Mouse (Mus musculus) neural tube, embryonic 13.5 days (tissue): Measurements from ENCODE around the gene St3gal3. TPM values are rescaled to one million over a fixed set of nuclear protein-coding genes. Genes with fewer than 3 reads are reported as not detected.

Experiments used
- ATAC-seq: fragments of 200-750 bp; cut with Nextera tagmentation; 2 replicates; pipeline ENCODE4 v1.8.0; 2017; ENCODE audit warnings: low read depth, mild to moderate bottlenecking, moderate TSS enrichment, moderate library complexity
- H3K27ac ChIP-seq: fragments of 300-500 bp; sonication (generic); replicated peaks from 2 replicates; pipeline ENCODE4 v1.5.1; 2015; ENCODE audit warnings: moderate library complexity, mild to moderate bottlenecking, inconsistent platforms
- H3K27me3 ChIP-seq: fragments of 300-500 bp; sonication (generic); 2 replicates; pipeline ENCODE4 v1.6.1; 2015; ENCODE audit warnings: mild to moderate bottlenecking, inconsistent platforms
- H3K36me3 ChIP-seq: fragments of 300-500 bp; sonication (generic); 2 replicates; pipeline ENCODE4 v1.6.1; 2015; ENCODE audit warnings: mild to moderate bottlenecking, inconsistent platforms
- H3K4me1 ChIP-seq: fragments of 300-500 bp; sonication (generic); replicated peaks from 2 replicates; pipeline ENCODE4 v1.6.1; 2015; ENCODE audit warnings: inconsistent platforms
- H3K4me2 ChIP-seq: fragments of 300-500 bp; sonication (generic); 2 replicates; pipeline ENCODE4 v1.6.1; 2015; ENCODE audit warnings: inconsistent platforms, mild to moderate bottlenecking, moderate library complexity
- H3K4me3 ChIP-seq: fragments of 300-500 bp; sonication (generic); 2 replicates; pipeline ENCODE4 v1.5.1; 2015; ENCODE audit warnings: mild to moderate bottlenecking, inconsistent platforms
- H3K9ac ChIP-seq: fragments of 300-500 bp; sonication (generic); 2 replicates; pipeline ENCODE4 v1.6.1; 2015; ENCODE audit warnings: moderate library complexity, mild to moderate bottlenecking, inconsistent platforms
- H3K9me3 ChIP-seq: fragments of 300-500 bp; sonication (generic); 2 replicates; pipeline ENCODE4 v1.6.1; 2016; ENCODE audit warnings: inconsistent platforms
- WGBS: fragments of 180-500 bp; shearing (Covaris S2); methylation state at CpG from one replicate; pipeline ENCODE4 v1.1.7; 2015; 5-methylcytosine and 5-hydroxymethylcytosine counted together
- polyA plus RNA-seq: library from polyadenylated mRNA; unstranded; fragments of >200 nt; fragmentation: Nextera tagmentation; extraction: Ambion mirVana; gene quantifications from 2 replicates; pipeline ENCODE4 v1.2.1, GENCODE M21; 2015

Gene St3gal3
- polyA plus RNA-seq, 1 experiment from 2014 or later: 12.2 TPM

DNA sequence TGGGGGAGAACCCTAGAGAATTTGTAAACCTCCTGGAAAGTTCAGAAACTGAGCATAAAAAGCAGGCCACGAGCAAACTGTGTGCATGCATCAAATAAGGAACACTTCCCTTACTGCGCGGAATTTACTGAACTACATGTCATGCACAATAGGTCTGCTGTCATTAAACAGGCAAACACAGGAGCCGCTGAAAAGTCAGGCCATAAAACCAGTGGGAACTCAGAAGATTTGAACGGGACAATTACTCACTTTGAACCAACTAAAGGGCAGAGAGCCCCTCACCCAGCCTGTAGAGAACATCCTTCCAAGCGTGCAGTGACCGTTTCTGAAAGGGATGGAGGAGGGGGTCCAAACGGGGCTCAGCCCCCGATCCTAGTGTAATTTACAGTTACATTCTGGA lies 93.6 kb downstream of the St3gal3 start:
- no peak for ATAC-seq
- H3K4me2 ChIP-seq: no peak overlapping the region
- WGBS: 11% methylated on average over 9 of the region's 9 CpGs

DNA sequence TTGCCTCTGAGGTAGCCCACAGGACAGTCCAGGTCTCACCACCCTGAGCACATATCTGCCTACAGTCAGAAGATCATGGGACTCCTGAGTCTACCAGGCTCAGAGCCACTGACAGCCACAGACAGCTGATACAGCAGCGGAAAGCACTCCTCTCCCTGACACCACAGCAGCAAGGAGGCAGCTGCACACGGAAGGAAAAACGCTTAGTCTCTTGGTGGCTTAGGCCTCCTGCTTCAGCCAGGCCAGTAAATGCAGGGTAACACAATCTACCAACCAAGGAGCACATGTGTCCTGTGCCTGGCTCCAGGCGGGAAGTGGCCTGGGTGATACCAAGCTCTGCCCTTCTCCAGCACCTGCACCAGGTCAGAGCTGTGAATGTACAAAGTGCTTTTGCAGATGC lies 94.1 kb downstream of the St3gal3 start:
- Histone ChIP-seq H3K9ac (no peak overlapping the region; the same call in 1 of the 2 replicates), H3K27ac (no peak overlapping the region), H3K4me2 (no peak overlapping the region), H3K27me3 (no peaks in the 10 kb centered on the region), H3K4me3 (no peak overlapping the region), H3K9me3 (no peaks in the 10 kb centered on the region), H3K4me1 (peaks cover 36% of the 10 kb centered on the region), H3K36me3 (no peaks in the 10 kb centered on the region)
- 15% methylated on average over 4 of the region's 4 CpGs for WGBS
- ATAC-seq: no peak

More for the DNA sequence above, 93.6 kb downstream of the St3gal3 start:
- H3K27me3 ChIP-seq: no peaks in the 10 kb centered on the region
- H3K9ac ChIP-seq: no peak overlapping the region
- no peaks in the 10 kb centered on the region for H3K36me3 ChIP-seq
- no peaks in the 10 kb centered on the region for H3K9me3 ChIP-seq
- no peak overlapping the region for H3K4me3 ChIP-seq
- no peak overlapping the region for H3K27ac ChIP-seq
- H3K4me1 ChIP-seq: peaks cover 36% of the 10 kb centered on the region

DNA sequence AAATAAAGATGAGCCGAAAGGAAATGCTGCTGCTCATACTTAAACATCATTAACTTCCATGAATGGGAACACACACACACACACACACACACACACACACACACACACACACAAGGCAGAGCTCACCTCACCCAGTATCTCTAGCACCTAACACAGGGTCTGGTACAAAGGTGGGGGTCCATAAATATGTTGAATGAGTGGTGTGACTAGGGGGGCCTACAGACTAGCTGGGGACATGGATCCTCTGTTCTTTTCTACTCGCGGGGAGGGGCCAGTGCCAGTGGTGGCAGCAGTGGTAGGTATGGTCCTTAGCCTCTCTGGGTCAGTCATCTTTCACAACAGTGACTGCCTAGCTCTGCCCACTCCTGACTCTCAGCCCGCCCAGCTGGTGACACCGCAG lies 94.8 kb downstream of the St3gal3 start:
- Histone ChIP-seq H3K9ac (no peak overlapping the region), H3K4me3 (no peak overlapping the region), H3K4me2 (no peak overlapping the region), H3K27ac (no peak overlapping the region), H3K27me3 (no peaks in the 10 kb centered on the region), H3K4me1 (peaks cover 31% of the 10 kb centered on the region), H3K36me3 (no peaks in the 10 kb centered on the region), H3K9me3 (no peaks in the 10 kb centered on the region)
- ATAC-seq: 0 out of 2 replicates have a peak, but pooled peaks have one; percentile 41
- WGBS: 71% methylated on average over 5 of the region's 5 CpGs

DNA sequence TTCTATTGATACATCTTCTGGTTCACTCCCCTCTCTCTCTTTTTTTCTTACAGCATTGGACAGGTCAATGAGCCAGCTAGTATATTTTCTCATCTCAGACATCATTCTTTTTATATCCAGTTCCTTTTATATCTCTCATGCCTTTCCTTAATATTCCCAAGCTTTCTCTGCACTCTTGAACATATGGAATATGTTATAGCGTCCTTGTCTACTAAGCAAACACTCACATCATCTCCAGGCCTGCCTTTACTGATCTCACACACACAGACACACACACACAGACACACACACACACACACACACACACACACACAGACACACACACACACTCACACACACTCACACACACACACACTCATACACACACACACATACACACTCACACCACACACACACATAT lies 96.7 kb downstream of the St3gal3 start:
- Histone ChIP-seq H3K36me3 (no peaks in the 10 kb centered on the region), H3K4me2 (no peak overlapping the region), H3K9ac (0 out of 2 replicates have a peak overlapping the region, but pooled peaks have one; percentile 48), H3K4me3 (no peak overlapping the region), H3K4me1 (peaks cover 29% of the 10 kb centered on the region), H3K27ac (no peak overlapping the region), H3K27me3 (no peaks in the 10 kb centered on the region), H3K9me3 (no peaks in the 10 kb centered on the region)
- no peak for ATAC-seq
- WGBS: 43% methylated on average over 1 of the region's 1 CpGs

DNA sequence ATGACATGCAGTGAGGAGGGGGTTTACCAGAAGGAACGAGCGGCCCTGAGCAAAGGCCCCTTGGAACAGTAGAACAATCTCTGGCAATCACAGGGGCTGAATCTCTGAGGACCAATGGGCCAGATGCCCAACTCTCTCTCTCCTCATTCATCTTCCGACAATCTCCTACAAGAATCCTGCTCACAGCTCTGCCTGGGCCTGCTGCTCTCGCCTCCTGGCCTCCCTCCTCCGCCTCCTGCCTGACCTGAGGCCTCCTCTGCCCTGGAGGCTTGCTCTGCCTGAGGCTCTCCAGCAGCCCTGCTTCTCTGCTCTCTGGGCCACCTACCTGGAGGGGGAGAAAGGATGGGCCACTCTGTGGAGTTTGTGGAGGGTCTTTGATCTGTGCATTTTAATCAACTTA lies 97.3 kb downstream of the St3gal3 start:
- Histone ChIP-seq H3K36me3 (no peaks in the 10 kb centered on the region), H3K27me3 (no peaks in the 10 kb centered on the region), H3K27ac (peak overlapping the region; percentile 35; the same call in 1 of the 2 replicates), H3K4me1 (peaks cover 29% of the 10 kb centered on the region), H3K4me2 (no peak overlapping the region), H3K9ac (peak overlapping the region; percentile 48; the same call in 1 of the 2 replicates), H3K4me3 (no peak overlapping the region), H3K9me3 (no peaks in the 10 kb centered on the region)
- 28% methylated on average over 5 of the region's 5 CpGs for WGBS
- 0 out of 2 replicates have a peak, but pooled peaks have one; percentile 34 for ATAC-seq

DNA sequence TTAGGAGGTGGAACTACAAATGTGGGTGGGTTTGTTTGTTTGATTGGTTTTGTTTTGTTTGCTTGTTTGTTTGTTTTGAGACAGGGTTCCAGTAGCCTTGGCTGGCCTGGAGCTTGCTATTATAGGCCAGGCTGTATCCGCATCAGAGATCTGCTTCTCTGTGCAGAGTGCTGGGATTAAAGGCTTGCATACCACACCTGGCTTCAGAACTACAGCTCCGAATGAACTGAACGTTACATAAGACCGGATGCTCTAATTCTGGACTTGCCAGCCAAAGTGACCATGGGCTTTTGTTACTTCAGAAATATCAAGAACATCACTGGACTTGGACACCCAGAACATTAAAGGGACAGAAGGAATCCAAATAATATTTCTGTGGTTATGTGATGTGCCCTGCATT lies 98.2 kb downstream of the St3gal3 start:
- WGBS: 93% methylated on average over 4 of the region's 4 CpGs
- no peak overlapping the region for H3K27ac ChIP-seq

DNA sequence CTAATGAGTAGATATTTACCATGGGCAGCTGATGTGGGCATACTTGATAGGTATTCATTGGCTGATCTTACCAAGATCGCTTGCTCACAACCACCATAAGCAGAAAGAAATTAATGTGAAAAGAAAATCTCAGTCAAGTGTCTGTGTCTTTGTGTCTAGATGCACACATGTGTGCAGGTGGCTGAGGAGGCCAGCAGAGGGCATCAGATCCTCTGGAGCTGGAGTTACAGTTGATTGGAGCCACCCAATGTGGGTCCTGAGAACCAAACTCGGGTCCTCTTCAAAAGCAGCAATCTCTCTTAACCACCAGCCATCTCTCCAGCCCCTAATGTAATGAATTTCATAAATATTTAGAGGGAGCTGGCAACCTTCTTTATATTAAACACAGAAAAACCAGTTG lies 99.6 kb downstream of the St3gal3 start:
- H3K9ac ChIP-seq: no peak overlapping the region
- H3K36me3 ChIP-seq: no peaks in the 10 kb centered on the region
- WGBS: 94% methylated on average over 2 of the region's 2 CpGs
- ATAC-seq: no peak
- peaks cover 20% of the 10 kb centered on the region for H3K4me1 ChIP-seq
- no peak overlapping the region for H3K27ac ChIP-seq
- H3K4me3 ChIP-seq: no peak overlapping the region
- no peaks in the 10 kb centered on the region for H3K27me3 ChIP-seq
- H3K9me3 ChIP-seq: no peaks in the 10 kb centered on the region
- H3K4me2 ChIP-seq: no peak overlapping the region

More for the DNA sequence above, 98.2 kb downstream of the St3gal3 start:
- no peak for ATAC-seq
- no peaks in the 10 kb centered on the region for H3K9me3 ChIP-seq
- no peak overlapping the region for H3K4me3 ChIP-seq
- no peak overlapping the region for H3K9ac ChIP-seq
- no peak overlapping the region for H3K4me2 ChIP-seq
- H3K27me3 ChIP-seq: no peaks in the 10 kb centered on the region
- H3K4me1 ChIP-seq: peaks cover 26% of the 10 kb centered on the region
- no peaks in the 10 kb centered on the region for H3K36me3 ChIP-seq

DNA sequence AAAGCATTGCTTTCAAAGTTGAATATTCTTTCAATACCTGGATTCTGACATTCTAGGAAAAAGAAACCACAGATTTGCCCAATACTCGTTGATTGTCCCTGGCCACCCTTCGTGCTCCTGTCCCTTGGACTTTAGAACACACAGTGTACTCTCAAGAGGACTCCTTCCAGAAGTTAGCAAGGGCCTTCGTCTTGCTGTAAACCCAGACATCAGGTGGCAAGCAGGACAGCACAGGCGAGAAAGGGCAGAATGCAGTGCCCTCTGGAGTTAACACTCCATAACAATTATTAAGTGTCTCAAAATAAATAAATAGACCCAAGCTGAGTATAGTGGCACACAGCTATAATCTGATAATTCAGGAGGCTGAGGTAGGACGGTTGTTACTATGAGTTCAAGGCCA lies 101.7 kb downstream of the St3gal3 start:
- no peaks in the 10 kb centered on the region for H3K36me3 ChIP-seq
- no peak overlapping the region for H3K4me3 ChIP-seq
- no peak for ATAC-seq
- peaks cover 22% of the 10 kb centered on the region for H3K4me1 ChIP-seq
- no peak overlapping the region for H3K9ac ChIP-seq
- no peaks in the 10 kb centered on the region for H3K9me3 ChIP-seq
- H3K27me3 ChIP-seq: no peaks in the 10 kb centered on the region
- WGBS: 85% methylated on average over 5 of the region's 5 CpGs
- H3K27ac ChIP-seq: no peak overlapping the region
- H3K4me2 ChIP-seq: no peak overlapping the region

DNA sequence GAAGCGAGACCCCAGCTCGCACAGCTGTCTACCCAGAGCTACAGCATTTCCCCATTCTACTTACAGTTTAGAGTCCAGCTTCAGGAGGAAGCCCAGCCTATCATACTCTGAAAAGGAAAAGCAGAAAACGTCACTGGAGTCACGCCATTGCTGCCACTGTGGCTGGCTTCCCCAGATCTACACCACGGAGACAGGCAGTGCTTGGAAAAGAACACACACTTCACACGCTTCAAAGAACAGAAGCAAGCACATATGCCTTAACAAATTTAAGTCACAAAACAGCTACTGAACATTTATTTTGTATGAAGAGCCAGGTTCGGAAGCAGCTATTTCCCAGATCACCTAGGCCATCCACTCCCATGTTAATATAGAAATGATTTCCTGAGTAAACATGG lies 102.9 kb downstream of the St3gal3 start:
- H3K4me2 ChIP-seq: no peak overlapping the region
- H3K4me1 ChIP-seq: peaks cover 14% of the 10 kb centered on the region
- H3K9ac ChIP-seq: no peak overlapping the region
- H3K27ac ChIP-seq: no peak overlapping the region
- H3K27me3 ChIP-seq: no peaks in the 10 kb centered on the region
- H3K36me3 ChIP-seq: no peaks in the 10 kb centered on the region
- no peak overlapping the region for H3K4me3 ChIP-seq
- no peaks in the 10 kb centered on the region for H3K9me3 ChIP-seq
- no peak for ATAC-seq
- WGBS: 87% methylated on average over 7 of the region's 7 CpGs

DNA sequence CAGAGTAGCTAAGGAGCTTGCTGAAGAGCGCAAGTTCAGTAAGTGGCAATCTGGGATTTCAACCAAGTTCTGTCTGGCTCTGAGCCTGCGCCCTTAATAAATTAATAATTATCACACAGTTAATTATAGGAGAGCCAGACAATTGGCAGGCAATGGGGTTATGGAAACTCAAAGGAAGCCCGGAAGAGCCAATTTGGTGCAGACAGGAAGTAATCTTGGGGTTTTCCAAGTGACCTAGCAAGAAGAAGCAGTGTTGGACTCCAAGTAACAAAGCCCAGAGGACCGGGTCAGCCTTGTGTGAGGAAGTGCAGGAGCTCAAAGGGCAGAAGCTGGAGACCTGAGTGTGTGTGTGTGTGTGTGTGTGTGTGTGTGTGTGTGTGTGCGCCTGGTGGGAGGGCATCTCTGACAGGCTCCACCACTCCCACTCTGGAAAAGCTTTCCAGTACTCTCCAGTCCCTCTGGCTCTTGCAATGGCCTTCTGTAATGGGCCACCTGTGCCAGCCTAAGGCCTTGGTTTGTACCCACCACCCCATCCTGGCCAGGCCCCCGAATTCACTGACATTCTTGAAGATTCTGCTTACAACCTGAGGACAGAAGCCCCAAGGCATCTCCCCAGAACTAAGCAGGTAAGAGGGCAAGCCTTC lies 103.5 kb downstream of the St3gal3 start:
- H3K9ac ChIP-seq: no peak overlapping the region
- no peak overlapping the region for H3K4me2 ChIP-seq
- no peaks in the 10 kb centered on the region for H3K27me3 ChIP-seq
- no peak overlapping the region for H3K4me3 ChIP-seq
- 73% methylated on average over 5 of the region's 6 CpGs for WGBS
- peaks cover 14% of the 10 kb centered on the region for H3K4me1 ChIP-seq
- no peak overlapping the region for H3K27ac ChIP-seq
- no peaks in the 10 kb centered on the region for H3K9me3 ChIP-seq
- H3K36me3 ChIP-seq: no peaks in the 10 kb centered on the region
- no peak for ATAC-seq

DNA sequence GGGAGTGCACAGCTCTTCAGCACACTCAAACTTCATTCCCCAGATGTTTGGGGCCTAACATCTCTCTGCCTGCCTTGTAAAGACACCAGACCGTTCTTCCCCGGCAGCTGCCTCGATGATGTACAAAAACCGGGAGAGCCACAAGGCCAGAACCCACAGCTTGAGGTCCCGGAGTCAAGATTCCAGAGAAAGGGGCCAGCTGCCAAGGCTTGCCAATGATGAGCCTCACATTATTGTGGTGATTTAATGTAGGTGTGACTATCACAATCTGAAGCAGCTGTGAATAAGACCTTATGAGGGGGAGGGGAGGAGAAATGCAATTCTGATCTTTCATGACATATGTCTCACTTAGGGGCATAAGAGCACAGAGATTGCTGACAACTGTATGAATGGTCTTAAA lies 104.4 kb downstream of the St3gal3 start:
- no peak for ATAC-seq

DNA sequence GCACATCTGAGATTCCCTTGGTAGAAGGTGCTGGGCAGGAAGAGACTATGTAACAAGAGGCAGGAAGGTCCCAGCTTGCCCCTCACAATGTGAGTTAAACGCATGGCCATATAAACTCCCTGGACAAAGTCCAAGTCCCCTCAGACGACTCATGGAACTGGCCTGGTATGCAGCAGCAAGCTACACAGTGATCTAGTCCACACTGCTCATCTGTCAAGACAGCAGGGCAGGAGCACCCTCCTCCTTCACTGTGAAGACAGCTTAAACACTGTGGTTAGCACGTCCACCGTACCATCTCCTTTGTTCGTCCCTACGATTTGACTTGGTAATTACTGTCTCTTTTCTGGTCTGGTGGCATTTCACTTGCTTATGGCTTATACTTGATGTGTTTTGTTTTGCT lies 104.8 kb downstream of the St3gal3 start:
- H3K27me3 ChIP-seq: no peaks in the 10 kb centered on the region
- H3K36me3 ChIP-seq: no peaks in the 10 kb centered on the region
- no peaks in the 10 kb centered on the region for H3K9me3 ChIP-seq
- no peak overlapping the region for H3K27ac ChIP-seq
- H3K4me1 ChIP-seq: peaks cover 14% of the 10 kb centered on the region
- 27% methylated on average over 6 of the region's 6 CpGs for WGBS
- no peak overlapping the region for H3K4me3 ChIP-seq
- H3K4me2 ChIP-seq: no peak overlapping the region
- no peak overlapping the region for H3K9ac ChIP-seq
- ATAC-seq: no peak

More for the DNA sequence above, 104.4 kb downstream of the St3gal3 start:
- WGBS: 53% methylated on average over 5 of the region's 5 CpGs
- Histone ChIP-seq H3K36me3 (no peaks in the 10 kb centered on the region), H3K9ac (no peak overlapping the region), H3K27ac (no peak overlapping the region), H3K27me3 (no peaks in the 10 kb centered on the region), H3K4me2 (no peak overlapping the region), H3K4me3 (no peak overlapping the region), H3K4me1 (peaks cover 14% of the 10 kb centered on the region), H3K9me3 (no peaks in the 10 kb centered on the region)

DNA sequence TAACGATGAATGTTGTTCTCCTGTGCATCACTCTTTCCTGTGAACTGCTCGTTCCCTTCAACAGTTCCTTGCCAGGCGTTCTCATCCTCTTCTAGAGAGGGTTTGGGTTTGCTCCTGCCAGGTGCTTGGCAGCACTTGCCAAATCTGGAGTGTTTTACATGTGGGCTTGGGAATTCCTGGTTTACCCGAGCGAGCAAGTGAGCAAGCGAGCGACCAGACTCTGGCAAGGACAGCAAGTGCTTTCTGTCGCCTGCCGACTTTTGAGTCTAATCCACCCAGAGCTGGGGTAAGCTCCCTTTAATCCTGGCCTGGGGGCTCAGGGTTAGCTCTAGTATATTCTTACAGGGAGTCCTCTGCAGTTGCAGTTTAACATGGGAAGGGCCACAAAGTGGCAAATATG lies 105.7 kb downstream of the St3gal3 start:
- H3K9me3 ChIP-seq: no peaks in the 10 kb centered on the region
- ATAC-seq: no peak
- WGBS: 85% methylated on average over 9 of the region's 9 CpGs

More for the DNA sequence above, 105.7 kb downstream of the St3gal3 start:
- Histone ChIP-seq H3K4me2 (no peak overlapping the region), H3K9ac (no peak overlapping the region), H3K27me3 (no peaks in the 10 kb centered on the region), H3K4me3 (no peak overlapping the region), H3K4me1 (peaks cover 14% of the 10 kb centered on the region), H3K27ac (no peak overlapping the region), H3K36me3 (no peaks in the 10 kb centered on the region)
